Mouse (Mus musculus): ENCODE measurements at regions not wholly inside any gene's neighbourhood (a gene's known extent, or its start where the extent isn't known, plus 50 kb on each side); places are given as distances from the start of the nearest gene placed in this dataset.

- TF ChIP-seq CTCF (conservative IDR thresholded peaks at IDR 0.05; ENCODE audit: insufficient read depth, insufficient read length, low read depth, low read length) (no peak), POLR2A (IDR thresholded peaks at IDR 0.05; ENCODE audit: low read depth, low read length) (no peak)
Observed at GRCm38 (mm10) chr10:117542886-117543695, 86.2 kb upstream of the Cpm start.

Measured in kidney, adult 2 months (tissue).